Mouse (Mus musculus) gastrocnemius, adult 8-10 months (tissue): ENCODE measurements at regions not wholly inside any gene's neighbourhood (a gene's known extent, or its start where the extent isn't known, plus 50 kb on each side); places are given as distances from the start of the nearest gene placed in this dataset.

Experiments used
- DNase-seq, 2 experiments: peaks; one replicate each; pipeline ENCODE4 v3.0.0; 2022; ENCODE audit warnings: low spot score in 2 of 2

DNA sequence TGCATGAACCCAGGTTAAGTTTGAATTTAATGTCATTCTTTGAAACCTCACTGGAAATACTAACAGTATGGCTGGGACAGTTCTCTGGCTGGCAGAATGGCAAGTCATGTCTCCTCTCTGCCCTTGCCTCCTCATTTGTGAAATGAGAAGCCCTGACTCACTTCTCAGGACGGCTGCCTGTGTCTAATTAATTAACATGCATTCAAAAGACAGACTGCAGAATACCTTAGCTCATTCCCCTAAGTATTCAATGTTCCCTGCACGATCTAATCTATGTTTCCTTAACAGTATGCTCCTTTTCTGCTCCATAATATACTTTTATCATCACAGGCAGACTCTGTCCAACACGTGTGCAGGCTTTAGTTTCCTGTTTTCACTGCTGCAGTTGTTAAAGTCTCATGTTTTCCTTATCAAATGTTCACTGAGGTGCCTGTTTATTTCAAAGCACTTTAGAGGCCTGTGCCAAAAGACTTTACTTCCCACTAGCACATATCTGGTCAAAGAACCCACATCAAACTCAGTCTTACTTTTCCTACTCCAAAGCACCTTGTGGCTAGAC is 196.7 kb upstream of the Acvr2a start:
- no peak for DNase-seq

DNA sequence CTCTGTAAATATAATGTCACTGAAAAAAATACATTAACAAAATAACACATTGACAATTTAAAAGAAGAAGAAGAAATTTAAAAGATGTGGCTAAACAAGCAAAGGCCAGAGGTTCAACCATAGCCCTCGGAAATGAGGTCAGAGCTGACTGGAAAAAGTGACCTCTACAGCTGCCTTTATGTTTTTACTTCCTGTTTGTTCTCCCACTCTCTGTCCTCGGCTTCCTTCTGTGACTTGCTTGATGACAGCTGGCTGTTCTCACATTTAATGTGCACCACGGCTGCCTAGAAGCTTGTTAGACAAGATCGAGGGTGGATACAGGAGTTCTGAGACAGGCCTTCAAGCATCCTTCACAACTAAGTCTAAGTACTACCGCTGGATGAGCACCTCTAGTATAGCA is 194.9 kb upstream of the Acvr2a start:
- DNase-seq, result no peak

- no peak for DNase-seq
These were observed 193.1 kb upstream of the Acvr2a start for GRCm38 (mm10) chr2:48620815-48621214.

DNA sequence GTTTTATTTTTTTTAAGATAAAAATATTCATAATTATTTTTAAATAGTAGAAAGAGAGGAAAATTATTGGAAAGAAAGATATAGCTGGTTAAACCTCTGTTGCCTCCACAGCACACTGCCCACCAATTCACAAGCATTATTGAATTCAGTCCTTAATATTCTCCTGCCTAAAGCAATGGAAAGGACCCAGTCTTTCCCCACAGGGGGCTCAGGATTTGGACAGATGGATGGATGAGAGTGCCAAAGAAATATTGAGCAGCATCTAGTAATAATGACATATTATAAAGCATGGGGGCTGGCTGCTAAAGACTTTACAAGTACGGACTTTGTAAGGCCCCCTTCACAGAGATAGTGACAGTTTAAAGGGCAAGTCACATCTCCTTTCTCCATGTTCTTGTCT is 191.6 kb upstream of the Acvr2a start:
- no peak for DNase-seq

- DNase-seq, result no peak
These were observed 189.9 kb upstream of the Acvr2a start for GRCm38 (mm10) chr2:48624040-48624439.

DNA sequence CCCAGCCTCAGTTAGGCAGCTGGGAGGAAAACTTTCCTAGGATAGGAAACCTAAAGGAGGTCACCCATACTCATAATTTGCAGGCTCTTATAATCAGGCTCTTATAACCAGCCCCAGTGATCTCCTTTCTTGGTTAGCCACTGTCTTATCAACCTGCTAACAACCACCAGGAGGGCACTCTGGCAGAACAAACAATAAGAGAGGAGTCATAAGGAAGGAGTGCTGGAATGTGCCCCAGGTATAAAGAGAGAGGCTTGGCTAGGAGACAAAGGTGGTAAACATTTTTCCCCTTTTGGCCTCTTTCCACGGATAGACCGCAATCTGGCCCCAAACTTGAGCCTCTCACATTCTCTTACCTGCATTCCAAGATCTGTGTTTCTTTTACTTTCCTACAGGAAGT is 189.4 kb upstream of the Acvr2a start:
- DNase-seq, result no peak

GRCm38 (mm10) chr2:48627011-48627410 is 186.9 kb upstream of the Acvr2a start:
- no peak for DNase-seq

- DNase-seq, result no peak
These were observed 184.5 kb upstream of the Acvr2a start for GRCm38 (mm10) chr2:48629106-48630050.

DNA sequence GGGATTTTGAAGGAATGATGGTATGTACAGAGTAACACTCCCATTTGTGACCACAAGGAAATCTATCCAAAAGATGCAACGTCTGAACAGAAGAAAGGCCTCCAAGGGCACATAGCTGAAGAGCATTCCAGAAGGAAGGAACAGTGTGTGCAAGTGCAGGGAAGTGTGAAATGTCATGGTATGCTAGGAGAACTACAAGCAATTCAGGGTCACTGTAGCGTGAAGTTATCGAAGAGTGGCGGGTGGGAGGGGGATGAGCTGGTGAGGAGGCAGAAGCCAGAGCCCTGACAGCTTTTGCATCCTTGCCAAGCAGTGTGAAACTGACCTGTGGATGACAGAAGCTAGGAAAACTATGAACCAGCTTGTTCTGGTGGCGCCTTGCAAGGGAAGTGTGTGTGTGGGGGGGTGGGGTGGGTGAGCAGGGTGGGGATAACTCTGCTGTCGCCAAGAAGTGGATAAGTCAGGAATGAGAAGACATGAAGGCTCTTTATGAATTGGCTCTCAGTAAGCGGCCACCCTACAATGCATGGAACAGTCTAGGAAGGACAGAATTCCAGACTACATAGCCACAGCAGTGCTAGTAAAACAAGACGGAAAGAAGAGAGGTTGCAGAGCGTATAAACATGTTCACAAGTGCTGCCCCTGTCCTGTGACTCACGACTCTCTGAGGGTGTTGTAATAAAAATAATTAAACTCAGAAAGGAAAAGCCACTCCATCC is 179.3 kb upstream of the Acvr2a start:
- DNase-seq, result no peak

- DNase-seq, result no peak
These were observed 177.8 kb upstream of the Acvr2a start for GRCm38 (mm10) chr2:48636108-48636507.

- no peak for DNase-seq
These were observed 169.8 kb upstream of the Acvr2a start for GRCm38 (mm10) chr2:48644114-48644513.

DNA sequence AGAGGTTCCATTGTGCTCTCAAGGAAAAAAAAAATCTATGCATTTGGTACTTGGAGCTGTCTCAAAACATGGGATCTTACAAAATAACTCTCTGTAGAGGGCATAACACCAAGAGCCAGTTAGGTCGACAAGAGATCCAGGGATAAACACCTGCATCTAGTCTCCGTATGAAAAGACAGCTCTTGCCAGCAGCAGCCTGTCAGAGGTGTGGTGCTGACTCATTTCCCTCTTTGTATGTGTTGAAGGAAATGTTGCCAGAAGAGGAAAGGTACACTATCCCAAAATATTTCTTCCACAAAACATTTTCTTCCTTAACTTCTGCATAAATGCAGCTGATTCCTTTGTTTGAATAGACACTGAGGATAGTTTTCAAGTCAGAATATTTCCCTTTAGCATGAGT is 163.6 kb upstream of the Acvr2a start:
- no peak for DNase-seq

GRCm38 (mm10) chr2:48661222-48661621 is 152.7 kb upstream of the Acvr2a start:
- DNase-seq, result no peak

- no peak for DNase-seq
These were observed 148.8 kb upstream of the Acvr2a start for GRCm38 (mm10) chr2:48665103-48665502.

DNA sequence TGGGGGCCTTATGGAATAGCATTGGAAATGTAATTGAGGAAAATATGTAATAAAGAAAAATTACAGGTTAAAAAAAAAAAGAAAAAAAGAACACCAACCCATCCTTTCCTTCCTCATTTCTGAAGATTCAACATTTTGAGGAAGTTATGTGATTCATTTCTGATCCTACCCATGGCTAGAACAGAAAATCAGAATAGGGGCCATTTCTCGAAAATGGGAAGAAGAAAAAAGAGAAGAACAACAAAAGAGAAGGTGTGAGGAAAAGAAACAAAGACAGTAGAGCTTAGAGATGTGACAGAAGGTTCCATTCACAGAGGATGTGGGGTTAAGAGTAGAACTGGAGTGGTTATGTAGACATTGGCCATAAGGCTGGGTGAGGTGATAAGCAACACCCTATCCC is 124.8 kb upstream of the Acvr2a start:
- DNase-seq, result no peak

- DNase-seq, result no peak
These were observed 119.4 kb upstream of the Acvr2a start for GRCm38 (mm10) chr2:48694509-48694908.

DNA sequence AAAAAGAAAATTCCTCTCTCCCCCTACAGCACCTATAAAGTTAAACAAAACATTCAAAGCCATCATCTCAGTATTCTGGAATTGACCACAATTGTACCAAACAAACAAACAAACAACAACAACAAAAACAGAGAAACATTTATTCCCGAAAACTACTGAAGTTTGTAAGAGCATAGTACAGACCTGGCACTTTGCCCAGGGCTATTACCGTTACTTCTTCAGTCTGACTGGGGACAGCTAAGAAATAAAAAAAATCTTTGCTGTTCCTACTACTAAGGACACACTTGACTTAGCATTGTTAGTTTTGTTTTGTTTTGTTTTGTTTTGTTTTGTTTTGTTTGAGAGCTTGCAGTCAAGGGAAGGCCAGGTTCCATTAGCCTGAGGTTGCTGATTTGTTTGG is 113.0 kb upstream of the Acvr2a start:
- DNase-seq, result no peak

DNA sequence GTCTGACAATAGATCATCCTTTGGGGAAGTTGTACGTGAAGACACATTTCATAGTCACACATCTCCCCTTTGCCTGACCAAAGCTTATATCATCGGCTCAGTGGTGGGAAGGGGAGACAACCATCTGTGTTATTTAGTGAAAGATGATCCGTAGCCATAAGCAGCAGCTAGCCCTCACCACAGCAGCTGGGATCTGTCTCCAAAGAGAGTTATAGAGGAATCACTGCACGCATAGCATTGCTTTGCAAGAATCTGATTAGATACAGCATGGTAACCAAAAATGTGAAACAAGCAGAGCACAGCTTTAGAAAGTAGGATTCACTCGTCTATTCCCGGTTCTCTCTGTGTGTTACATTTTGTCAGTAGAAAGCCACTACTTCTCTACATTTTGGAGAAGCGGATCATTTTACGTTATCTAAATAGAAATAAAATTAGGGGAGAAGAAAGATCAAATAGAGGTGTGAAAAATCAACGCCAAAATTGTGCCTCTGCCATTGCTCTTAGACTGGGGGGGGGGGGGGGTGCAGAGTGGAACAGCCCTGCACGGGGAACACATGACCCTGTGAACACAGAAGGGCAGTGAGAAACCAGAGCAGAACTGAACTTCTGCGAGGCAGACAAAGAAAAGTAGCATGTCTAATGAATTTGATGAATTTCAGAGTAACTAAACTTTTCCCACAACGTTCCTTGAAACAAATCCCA is 108.7 kb upstream of the Acvr2a start:
- no peak for DNase-seq

- no peak for DNase-seq
These were observed 108.1 kb upstream of the Acvr2a start for GRCm38 (mm10) chr2:48705805-48706150.

GRCm38 (mm10) chr2:48706188-48706587 is 107.7 kb upstream of the Acvr2a start:
- no peak for DNase-seq

DNA sequence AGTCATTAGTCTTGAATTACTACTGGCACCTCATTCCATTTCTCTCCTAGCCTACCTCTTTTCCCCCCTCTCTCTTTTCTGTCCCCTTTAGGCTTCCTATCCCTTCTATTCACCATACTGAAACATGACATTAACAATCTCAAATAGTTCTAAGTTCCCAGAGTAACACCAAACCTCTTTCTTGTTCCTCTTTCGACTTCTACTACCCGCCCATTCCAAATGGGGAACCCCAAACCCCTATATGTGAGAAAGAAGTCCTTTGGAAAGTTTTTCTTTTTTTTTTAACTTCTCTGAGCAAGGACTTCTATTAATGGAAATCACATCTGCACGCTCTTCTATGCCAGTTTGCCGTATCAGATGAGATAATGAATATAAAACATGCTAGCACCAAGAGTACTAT is 97.7 kb upstream of the Acvr2a start:
- no peak for DNase-seq

- DNase-seq, result no peak
These were observed 96.1 kb upstream of the Acvr2a start for GRCm38 (mm10) chr2:48717770-48718169.
